Mouse (Mus musculus) adrenal gland, postnatal 14 days (tissue): ENCODE results near the gene Abraxas1. TPM values are rescaled to one million over a fixed set of nuclear protein-coding genes. Genes with fewer than 3 reads are reported as not detected.
A peak's percentile ranks its signal among the peaks of the same experiment; 100 is the strongest.

Experiments used
- DNase-seq: peaks from one replicate; pipeline ENCODE4 v3.0.0; 2021; ENCODE audit warnings: mixed read lengths
- total RNA-seq: library from RNA; stranded (reverse); gene quantifications from 2 replicates; pipeline ENCODE4 v1.2.3, GENCODE M21; 2021

Abraxas1 gene
- total RNA-seq, 1 experiment from 2014 or later = 10.2 TPM

- DNase-seq = no peak
Observed at GRCm38 (mm10) chr5:100822826-100823225, 2.1 kb upstream of the Abraxas1 start.

- no peak for DNase-seq
Observed at GRCm38 (mm10) chr5:100821375-100821774, 610 bp upstream of the Abraxas1 start.

GRCm38 (mm10) chr5:100819568-100820480 is 941 bp downstream of the Abraxas1 start:
- DNase-seq = no peak

- no peak for DNase-seq
Observed at GRCm38 (mm10) chr5:100818341-100818740, 2.4 kb downstream of the Abraxas1 start.

DNA sequence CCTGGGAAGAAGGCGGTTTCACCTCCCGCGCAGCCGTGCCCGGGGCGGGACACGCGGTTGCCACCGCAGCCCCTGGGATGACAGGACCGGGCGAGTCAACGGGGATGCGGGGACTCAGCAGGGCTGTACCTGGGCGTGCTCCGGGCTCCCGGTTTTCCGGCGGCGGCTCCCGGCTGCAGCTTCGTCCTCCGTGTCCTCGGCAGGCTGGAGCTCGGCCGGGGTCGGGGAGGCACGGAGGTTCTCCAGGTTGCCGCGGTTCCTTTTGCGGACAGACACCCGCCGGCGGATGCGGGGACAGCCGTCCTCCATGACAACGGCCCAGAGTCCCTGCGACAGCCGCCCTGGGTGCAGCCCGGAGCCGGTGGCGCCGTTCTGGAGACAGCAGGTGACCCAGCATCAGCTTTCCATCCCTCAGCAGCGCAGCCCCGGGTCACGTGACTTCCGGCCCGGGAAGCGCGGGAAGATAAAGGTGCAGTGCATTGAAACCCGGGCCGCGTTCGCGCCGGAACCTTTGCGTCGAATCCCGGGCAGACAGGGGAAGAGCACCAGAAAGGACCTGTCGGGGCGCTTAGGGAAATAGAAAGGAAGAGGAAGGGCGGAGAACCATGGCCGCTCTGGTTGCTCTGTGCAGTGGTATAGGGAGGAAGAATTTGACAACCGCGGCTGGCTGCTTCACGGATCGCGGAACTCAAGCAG is 22.5 kb downstream of the Abraxas1 start, which contains the start of the genes Helq and Mrps18c:
Helq (minus strand) TSS at position 434 of the 696 bp plus-strand sequence.
Mrps18c (plus strand) TSS at position 463 of the 696 bp plus-strand sequence.
- DNase-seq = peak; percentile 95

- DNase-seq = no peak
Observed at GRCm38 (mm10) chr5:100794084-100794483, 26.7 kb downstream of the Abraxas1 start.

GRCm38 (mm10) chr5:100792261-100792660 is 28.5 kb downstream of the Abraxas1 start:
- DNase-seq = no peak

- no peak for DNase-seq
Observed at GRCm38 (mm10) chr5:100787527-100787926, 33.2 kb downstream of the Abraxas1 start.

- no peak for DNase-seq
Observed at GRCm38 (mm10) chr5:100779002-100779401, 41.8 kb downstream of the Abraxas1 start.

GRCm38 (mm10) chr5:100776900-100777299 is 43.9 kb downstream of the Abraxas1 start:
- peak; percentile 8 for DNase-seq

DNA sequence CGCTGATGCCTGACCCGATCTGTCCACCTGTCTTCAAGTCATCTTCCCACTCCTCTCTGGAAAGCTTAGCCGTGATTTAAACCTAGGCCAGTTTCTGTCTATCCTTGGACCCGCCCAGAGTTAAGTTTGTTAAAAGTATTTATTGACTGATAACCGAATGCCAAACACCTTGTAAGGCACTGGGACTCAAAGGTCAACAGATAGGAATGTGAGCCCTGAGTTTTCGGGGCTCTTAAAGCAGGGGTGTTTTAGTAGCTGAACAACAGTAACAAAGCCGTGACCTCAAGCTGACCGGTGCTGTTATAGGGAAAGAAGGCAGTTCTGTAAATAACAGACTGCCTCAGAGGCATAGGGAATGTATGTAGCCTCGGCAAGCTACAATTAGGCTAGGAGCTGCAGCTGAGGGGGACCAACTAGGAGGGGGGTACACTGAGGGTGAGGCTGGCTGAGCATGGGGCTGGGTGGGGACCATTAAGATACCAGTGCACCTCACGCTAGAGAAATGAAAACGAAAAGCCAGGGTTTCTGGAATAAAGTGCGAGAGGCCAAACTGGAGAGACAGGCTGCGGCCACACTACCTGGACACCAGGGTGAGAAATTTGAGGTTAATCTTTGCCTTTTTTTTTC is 44.9 kb downstream of the Abraxas1 start:
- no peak for DNase-seq

GRCm38 (mm10) chr5:100771575-100771974 is 49.2 kb downstream of the Abraxas1 start:
- DNase-seq = no peak

DNA sequence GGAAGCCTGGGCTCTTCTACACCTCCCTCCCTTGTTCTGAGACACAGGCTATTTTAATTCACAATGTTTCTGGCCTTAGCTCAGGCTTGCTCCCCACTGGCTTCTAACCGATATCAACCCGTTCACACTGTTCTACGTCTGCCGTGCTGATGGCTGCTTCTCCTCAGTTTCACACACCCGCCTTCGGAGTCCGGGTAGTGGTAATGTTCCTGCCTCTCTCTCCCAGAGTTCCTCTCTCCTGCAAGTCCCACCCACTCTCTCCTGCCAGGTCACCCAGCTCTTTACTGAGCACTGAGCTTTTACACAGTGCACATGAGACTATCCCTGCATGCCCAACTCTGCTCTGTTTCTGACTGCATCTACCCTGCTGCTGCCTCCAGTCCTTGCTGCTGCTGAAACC is 54.7 kb downstream of the Abraxas1 start:
- no peak for DNase-seq

DNA sequence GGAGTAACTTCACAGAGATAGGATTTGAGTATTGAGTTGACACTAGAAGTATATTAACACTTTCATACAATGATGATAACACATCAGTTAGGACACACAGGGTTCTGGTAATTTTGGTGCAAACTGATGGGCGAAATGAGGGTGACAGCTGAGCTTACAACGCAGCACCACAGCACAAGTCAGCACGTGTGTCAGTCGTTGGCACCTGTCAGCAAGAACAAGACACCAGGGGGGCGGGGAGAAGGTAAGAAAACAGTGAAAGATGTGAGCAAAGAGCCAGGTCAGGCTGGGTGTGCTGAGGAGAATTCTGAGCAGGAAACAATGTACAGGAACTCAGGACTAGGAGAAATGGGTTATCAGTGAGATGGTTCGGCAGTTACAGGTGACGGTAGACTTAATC is 59.0 kb downstream of the Abraxas1 start:
- no peak for DNase-seq

GRCm38 (mm10) chr5:100760049-100760663 is 60.6 kb downstream of the Abraxas1 start:
- DNase-seq = no peak

- no peak for DNase-seq
Observed at GRCm38 (mm10) chr5:100758121-100758520, 62.6 kb downstream of the Abraxas1 start.

Other genes with a start within 250 kb of the Abraxas1 start
- gene Plac8, start 248.7 kb downstream of the Abraxas1 start, total RNA-seq = 9.2 and 10.8 TPM in 2 replicates
- 59.7 and 60.6 TPM in 2 replicates for gene Coq2, start 145.8 kb downstream of the Abraxas1 start, total RNA-seq
- 1.3 and 2.8 TPM in 2 replicates for gene Hpse, start 101.2 kb downstream of the Abraxas1 start, total RNA-seq
- gene Helq, start 22.4 kb downstream of the Abraxas1 start, total RNA-seq = 6.6 and 8.6 TPM in 2 replicates
- 91.8 and 110 TPM in 2 replicates for gene Mrps18c, start 22.3 kb downstream of the Abraxas1 start, total RNA-seq
- 5.1 and 7.7 TPM in 2 replicates for gene Gpat3, start 24.7 kb upstream of the Abraxas1 start, total RNA-seq